Mouse (Mus musculus) spleen, adult 2 months (tissue): Measurements from ENCODE around the gene Ccdc151.

ENCODE experiments used
- CTCF ChIP-seq: fragments of 200-500 bp; IDR thresholded peaks from 2 replicates; pipeline ENCODE4 v1.5.1; 2011; ENCODE audit warnings: mild to moderate bottlenecking, inconsistent platforms; ENCODE audit not compliant: insufficient read depth, insufficient read length, insufficient replicate concordance; ENCODE audit errors: extremely low read depth
- POLR2A ChIP-seq: fragments of 200-500 bp; IDR thresholded peaks from 2 replicates; pipeline ENCODE4 v1.6.1; 2011; ENCODE audit warnings: low read depth, low read length, inconsistent platforms

DNA sequence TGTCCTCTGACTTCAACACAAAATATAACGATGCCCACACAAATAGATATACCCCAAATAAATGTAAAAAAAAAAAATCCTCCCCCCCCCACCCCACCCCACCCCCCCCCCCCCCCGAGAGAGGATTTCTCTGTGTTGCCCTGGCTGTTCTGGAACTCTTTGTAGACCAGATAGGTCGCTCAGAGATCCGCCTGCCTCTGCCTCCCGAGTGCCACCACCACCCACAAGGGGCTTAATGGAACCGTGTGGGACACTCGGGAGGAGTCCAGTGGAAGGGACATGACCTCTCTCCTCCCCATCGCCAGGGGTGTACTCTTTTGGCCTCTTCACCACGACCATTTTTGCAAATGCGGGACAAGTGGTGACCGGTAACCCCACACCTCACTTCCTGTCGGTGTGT is 59.4 kb downstream of the Ccdc151 start:
- TF ChIP-seq CTCF (no peak), POLR2A (no peak)
